10 mouse cellular contexts compared by ENCODE assay signal in the genomic region with DNA sequence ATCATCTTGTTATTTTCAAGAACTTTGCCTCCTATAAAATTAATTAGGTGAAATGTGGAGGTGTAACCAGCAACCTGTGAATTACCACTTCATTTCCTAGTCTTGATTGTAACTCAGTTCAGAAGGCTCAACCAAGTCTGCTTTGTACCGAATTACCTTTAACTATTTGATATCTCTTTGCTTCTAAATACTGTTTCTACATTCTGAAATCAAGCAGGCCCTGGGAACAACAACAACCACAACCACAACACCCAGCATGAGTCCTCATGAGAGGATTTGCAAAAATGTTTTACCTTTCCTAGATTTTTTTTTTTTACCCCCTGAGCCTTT. TPM values are rescaled to one million over a fixed set of nuclear protein-coding genes. Genes with fewer than 3 reads are reported as not detected.
DNase-seq lines count a peak whose midpoint lies in the region; ATAC-seq and TF ChIP-seq lines count a peak whose summit lies in the region.
"Had no signal": no experiment of that assay in that cellular context is flagged by ENCODE, and none has a peak within 500 bp of the region (broad histone marks: within the 10 kb centered on the region; RNA-seq: fewer than 3 reads in every experiment).

No protein-coding gene starts in this region.

- DNase-seq in CH12.LX (ENCODE audit: extremely low read depth) (no peak), MEL (ENCODE audit: low read depth, low spot score) (no peak)
- no peak for DNase-seq in hindbrain, embryonic 11.5 days (ENCODE audit: low spot score)
- no peak for DNase-seq in liver, embryonic 14.5 days (ENCODE audit: low read depth in 3 of 3, low spot score in 3 of 3)
- no peak for DNase-seq in c-Kit-positive CD71-positive TER-119-positive erythroid progenitor cells, embryonic 14.5 days (ENCODE audit: low spot score)
- DNase-seq in thymus, adult 18-20 months = no peak
- no peak for DNase-seq in gastrocnemius, adult 8-10 months (ENCODE audit: low spot score in 2 of 2)
- DNase-seq: kidney, postnatal 10 days; retina, postnatal 1 day had no signal

- H3K4me3 ChIP-seq in CH12.LX (replicated peaks in 1 of 3; ENCODE audit: low read depth in 2 of 3, low read length in 2 of 3, poor library complexity in 1 of 3) = peak overlapping the region in 2 of 3 experiments; percentile 76 to 77
- H3K4me3 ChIP-seq in MEL (ENCODE audit: control insufficient read depth in 1 of 2, insufficient read depth in 1 of 2, low read depth in 2 of 2, low read length in 2 of 2) = peak overlapping the region; percentile 49 to 82
- H3K4me3 ChIP-seq in hindbrain, embryonic 11.5 days (ENCODE audit: low read depth, low read length) = no peak overlapping the region
- peak overlapping the region; percentile 7 to 68 for H3K4me3 ChIP-seq in liver, embryonic 14.5 days (ENCODE audit: insufficient read depth in 1 of 2, low read depth in 2 of 2, low read length in 2 of 2)

- no peak for ATAC-seq in hindbrain, embryonic 11.5 days (ENCODE audit: low FRiP score)
- no peak for ATAC-seq in liver, embryonic 14.5 days (ENCODE audit: insufficient read depth)

- WGBS in hindbrain, embryonic 11.5 days = 26% methylated on average over 1 of the region's 1 CpGs
- 26% methylated on average over 1 of the region's 1 CpGs for WGBS in liver, embryonic 14.5 days (ENCODE audit: insufficient replicate concordance)

- peak overlapping the region; percentile 14; the same call in 1 of the 2 replicates for H3K4me2 ChIP-seq in CH12.LX (ENCODE audit: insufficient read depth, low read depth, poor library complexity, severe bottlenecking)
- H3K4me2 ChIP-seq in hindbrain, embryonic 11.5 days (replicated peaks; ENCODE audit: low read depth, low read length) = peak overlapping the region; percentile 90; the same call in 1 of the 2 replicates
- H3K4me2 ChIP-seq in liver, embryonic 14.5 days (ENCODE audit: low read depth) = peak overlapping the region; percentile 91

- H3K4me1 ChIP-seq in CH12.LX (ENCODE audit: control insufficient read depth in 1 of 2, insufficient read depth in 2 of 2) (peaks cover 10 to 44% of the 10 kb centered on the region in 2 experiments; a peak in 3 of 4 replicates), MEL (ENCODE audit: control insufficient read depth in 1 of 2, insufficient read depth in 2 of 2, low read length in 2 of 2) (peaks cover 9 to 18% of the 10 kb centered on the region in 2 experiments)
- H3K4me1 ChIP-seq in hindbrain, embryonic 11.5 days (replicated peaks; ENCODE audit: control insufficient read depth, insufficient read depth, low read length) = peaks cover 2% of the 10 kb centered on the region; the same call in 1 of the 2 replicates
- H3K4me1 ChIP-seq in liver, embryonic 14.5 days (replicated peaks; ENCODE audit: control insufficient read depth in 2 of 2, insufficient read depth in 2 of 2, low read length in 1 of 2) = peaks cover 0 to 17% of the 10 kb centered on the region in 2 experiments; a peak in 3 of 4 replicates

- TF ChIP-seq EP300 in CH12.LX (IDR thresholded peaks at IDR 0.05; ENCODE audit: low read length) = no peak
- TF ChIP-seq EP300 in MEL (IDR thresholded peaks at IDR 0.05; ENCODE audit: low read depth in 1 of 2, low read length in 2 of 2) = no peak
- no peak for TF ChIP-seq EP300 in liver, embryonic 14.5 days (IDR thresholded peaks at IDR 0.05; ENCODE audit: low read depth)

- peaks cover 5 to 36% of the 10 kb centered on the region in 2 experiments for H3K36me3 ChIP-seq in CH12.LX (replicated peaks in 1 of 2; ENCODE audit: control insufficient read depth in 1 of 2, insufficient read depth in 1 of 2, low read length in 1 of 2)
- H3K36me3 ChIP-seq in MEL (ENCODE audit: control insufficient read depth in 1 of 2, insufficient read depth in 2 of 2, low read length in 2 of 2) = peaks cover 30 to 45% of the 10 kb centered on the region in 2 experiments
- peaks cover 5% of the 10 kb centered on the region; the same call in 1 of the 2 replicates for H3K36me3 ChIP-seq in hindbrain, embryonic 11.5 days (ENCODE audit: control insufficient read depth, insufficient read depth, low read length)
- peaks cover 30% of the 10 kb centered on the region for H3K36me3 ChIP-seq in liver, embryonic 14.5 days (replicated peaks; ENCODE audit: control insufficient read depth, insufficient read depth, low read depth)
- H3K36me3 ChIP-seq: lung, embryonic 15.5 days had no signal

- H3K9ac ChIP-seq in CH12.LX (ENCODE audit: insufficient read depth, low read depth) (no peak overlapping the region), MEL (ENCODE audit: control insufficient read depth, low read depth, low read length, poor library complexity, severe bottlenecking) (peak overlapping the region; percentile 98)
- H3K9ac ChIP-seq in hindbrain, embryonic 11.5 days (ENCODE audit: low read depth, low read length) = peak overlapping the region; percentile 23; the same call in 1 of the 2 replicates
- peak overlapping the region; percentile 63 for H3K9ac ChIP-seq in liver, embryonic 14.5 days (replicated peaks)

- dilution Hi-C loops in CH12.LX (cut with MboI; ENCODE audit: extremely low pct_ligation_motif_present, extremely low pct_unique_long_range_greater_than_20kb, low sequenced_read_pairs) = no loop called here

- H3K79me2 ChIP-seq in CH12.LX (replicated peaks; ENCODE audit: control insufficient read depth, extremely low read depth, insufficient read depth, poor library complexity, severe bottlenecking) = no peaks in the 10 kb centered on the region; the same call in 1 of the 2 replicates
- peaks cover 94% of the 10 kb centered on the region for H3K79me2 ChIP-seq in MEL (ENCODE audit: control insufficient read depth, insufficient read depth, low read length, poor library complexity)

- H3K27me3 ChIP-seq in CH12.LX (replicated peaks) (no peaks in the 10 kb centered on the region), MEL (ENCODE audit: control insufficient read depth in 1 of 2, insufficient read depth in 2 of 2, low read length in 2 of 2) (no peaks in the 10 kb centered on the region)
- H3K27me3 ChIP-seq in hindbrain, embryonic 11.5 days (ENCODE audit: control insufficient read depth, insufficient read depth, low read length) = no peaks in the 10 kb centered on the region
- no peaks in the 10 kb centered on the region for H3K27me3 ChIP-seq in liver, embryonic 14.5 days (ENCODE audit: control insufficient read depth, insufficient read depth, low read length)
- H3K27me3 ChIP-seq: lung, embryonic 15.5 days had no signal

- TF ChIP-seq RAD21 in CH12.LX (IDR thresholded peaks at IDR 0.05; ENCODE audit: low read depth, low read length) = no peak
- no peak for TF ChIP-seq RAD21 in MEL (IDR thresholded peaks at IDR 0.05; ENCODE audit: low read depth, low read length)

- in situ Hi-C loops in CH12.LX (cut with MboI; ENCODE audit: low pct_ligation_motif_present, low pct_unique_long_range_greater_than_20kb, low sequenced_read_pairs) = loop anchor here (5.0 to 10.0 kb wide), 2 partner anchors 114 to 162 kb away; no protein-coding TSS in a partner anchor

- H3K27ac ChIP-seq in CH12.LX (ENCODE audit: insufficient read depth, low read depth) (no peak overlapping the region), MEL (ENCODE audit: control insufficient read depth, low read depth, low read length) (peak overlapping the region; percentile 77)
- H3K27ac ChIP-seq in hindbrain, embryonic 11.5 days (ENCODE audit: low read depth, low read length) = peak overlapping the region; percentile 24; the same call in 1 of the 2 replicates
- H3K27ac ChIP-seq in liver, embryonic 14.5 days = peak overlapping the region; percentile 44

- no peak for TF ChIP-seq POLR2A in CH12.LX (IDR thresholded peaks at IDR 0.05; ENCODE audit: low read depth, low read length)
- TF ChIP-seq POLR2A in MEL (IDR thresholded peaks at IDR 0.05; ENCODE audit: control insufficient read depth in 1 of 2, insufficient read depth in 1 of 2, low read depth in 1 of 2, low read length in 2 of 2, poor library complexity in 1 of 2) = no peak

- H3K9me3 ChIP-seq in CH12.LX (replicated peaks; ENCODE audit: low read length) (no peaks in the 10 kb centered on the region), MEL (replicated peaks; ENCODE audit: insufficient read depth, low read length) (no peaks in the 10 kb centered on the region)
- H3K9me3 ChIP-seq in hindbrain, embryonic 11.5 days (ENCODE audit: control insufficient read depth, low read length) = no peaks in the 10 kb centered on the region
- H3K9me3 ChIP-seq in liver, embryonic 14.5 days (ENCODE audit: control insufficient read depth, low read length) = no peaks in the 10 kb centered on the region
- H3K9me3 ChIP-seq: lung, embryonic 15.5 days had no signal

- TF ChIP-seq CTCF in CH12.LX (conservative IDR thresholded peaks at IDR 0.05 in 1 of 2, IDR thresholded peaks at IDR 0.05 in 1 of 2; ENCODE audit: low read depth in 2 of 2, low read length in 2 of 2) = no peak
- TF ChIP-seq CTCF in MEL (IDR thresholded peaks at IDR 0.05 in 2 of 3, conservative IDR thresholded peaks at IDR 0.05 in 1 of 3; ENCODE audit: control insufficient read depth in 1 of 3, insufficient read depth in 1 of 3, low read depth in 2 of 3, low read length in 3 of 3, poor library complexity in 1 of 3, severe bottlenecking in 1 of 3) = no peak
- TF ChIP-seq CTCF in liver, embryonic 14.5 days (IDR thresholded peaks at IDR 0.05; ENCODE audit: low read depth) = no peak

TF ChIP-seq in CH12.LX, 34 proteins besides CTCF, POLR2A, EP300 and RAD21 (continues in another document):
- no peak for TF ChIP-seq MAX (IDR thresholded peaks at IDR 0.05; ENCODE audit: low read length)

RNA-seq across cellular contexts. Expression of a gene that starts 5.2 kb away (rescaled TPM):
- total RNA-seq in CH12.LX (2012; rRNA removed) = 6.8 and 9.0 TPM in 2 replicates
- total RNA-seq in CH12.LX (2014; rRNA removed) = 13.4 and 13.9 TPM in 2 replicates
- 52.1 and 57.9 TPM in 2 replicates for polyA plus RNA-seq in CH12.LX (2012; ENCODE audit: insufficient read length, low read depth)
- total RNA-seq in MEL (2012; rRNA removed) = 37.0 and 43.8 TPM in 2 replicates
- polyA plus RNA-seq in MEL (2012; ENCODE audit: insufficient read depth in 1 of 2, insufficient read length in 2 of 2, low read depth in 1 of 2, low replicate concordance in 2 of 2, missing spikeins in 1 of 2) = 100 to 1,000 TPM in 1 of 2 experiments, 10 to 100 TPM in 1; 83.8 to 112 TPM
- 66.6 and 71.7 TPM in 2 replicates for polyA plus RNA-seq in hindbrain, embryonic 11.5 days (2014; fragmentation: Nextera tagmentation; extraction: Ambion mirVana)
- polyA plus RNA-seq in liver, embryonic 14.5 days (2012; rRNA removed) = 10.9 and 13.0 TPM in 2 replicates
- polyA plus RNA-seq in liver, embryonic 14.5 days (2014; fragmentation: Nextera tagmentation; extraction: Ambion mirVana) = 29.4 and 33.0 TPM in 2 replicates
- total RNA-seq in gastrocnemius, adult 8-10 months (2022) = under 1 TPM in 2 of 4 experiments, not detected in 2; 0.07 to 0.17 TPM

RNA-seq across cellular contexts. Expression of a gene that starts 8.2 kb away (rescaled TPM):
- total RNA-seq in CH12.LX (2012; rRNA removed) = not detected in 2 replicates
- not detected in 2 replicates for total RNA-seq in CH12.LX (2014; rRNA removed)
- not detected in 2 replicates for polyA plus RNA-seq in CH12.LX (2012; ENCODE audit: insufficient read length, low read depth)
- not detected in 2 replicates for total RNA-seq in MEL (2012; rRNA removed)
- not detected for polyA plus RNA-seq in MEL (2012; ENCODE audit: insufficient read depth in 1 of 2, insufficient read length in 2 of 2, low read depth in 1 of 2, low replicate concordance in 2 of 2, missing spikeins in 1 of 2)
- not detected in 2 replicates for polyA plus RNA-seq in hindbrain, embryonic 11.5 days (2014; fragmentation: Nextera tagmentation; extraction: Ambion mirVana)
- polyA plus RNA-seq in liver, embryonic 14.5 days (2012; rRNA removed) = not detected in 2 replicates
- polyA plus RNA-seq in liver, embryonic 14.5 days (2014; fragmentation: Nextera tagmentation; extraction: Ambion mirVana) = not detected in 2 replicates
- total RNA-seq in gastrocnemius, adult 8-10 months (2022) = not detected
- polyA plus RNA-seq: lung, embryonic 15.5 days had no signal

Comparison
In these comparisons a context has a peak if more than half of its experiments do, and no peak if none do; other contexts are left out.
1. H3K4me2 ChIP-seq: peak in every context shown above with its lines; median percentile 91 in liver, embryonic 14.5 days; 90 in hindbrain, embryonic 11.5 days; 14 in CH12.LX.